Mouse (Mus musculus): ENCODE measurements around the gene Cyp20a1.

DNA sequence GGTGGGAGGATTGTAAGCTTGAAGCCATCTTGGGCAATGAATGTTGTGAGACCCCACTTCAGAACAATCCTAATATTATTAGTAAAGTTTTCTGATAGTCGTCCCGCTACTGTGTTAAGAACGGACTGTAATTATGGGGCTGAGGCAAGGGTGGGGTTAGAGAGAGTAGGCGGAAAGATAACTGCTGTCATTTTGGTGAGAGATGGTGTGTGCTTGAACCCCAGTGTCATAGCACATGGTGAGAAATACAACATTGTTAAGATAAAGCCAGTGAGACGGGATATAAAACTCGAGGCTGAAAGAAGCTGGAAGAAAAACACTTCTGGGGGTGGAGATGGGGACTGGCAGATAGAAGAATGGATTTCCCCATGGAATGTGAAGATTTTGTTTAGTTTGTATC lies 1.5 kb downstream of the Cyp20a1 start:
- TF ChIP-seq CTCF (IDR thresholded peaks at IDR 0.05; ENCODE audit: extremely low read depth, insufficient read length, insufficient replicate concordance, low read depth, low read length) (no peak), POLR2A (IDR thresholded peaks at IDR 0.05; ENCODE audit: low read depth, low read length) (no peak)
